In genomic region chr14:27948391-27948790, GRCm38 (mm10) we compare ENCODE assay signal across 10 mouse cellular contexts.
DNase-seq lines count a peak whose midpoint lies in the region; ATAC-seq and TF ChIP-seq lines count a peak whose summit lies in the region.
"Had no signal": no experiment of that assay in that cellular context is flagged by ENCODE, and none has a peak within 500 bp of the region (broad histone marks: within the 10 kb centered on the region; RNA-seq: fewer than 3 reads in every experiment).

No protein-coding gene starts in this region.

- TF ChIP-seq CTCF in bone marrow, adult 2 months (IDR thresholded peaks at IDR 0.05; ENCODE audit: control insufficient read depth, insufficient read depth, low read length) = peak; percentile 13; the same call in 1 of the 2 replicates
- peak; percentile 68 for TF ChIP-seq CTCF in lung, embryonic 14.5 days (IDR thresholded peaks at IDR 0.05; ENCODE audit: low read depth)

- no peak overlapping the region for H3K27ac ChIP-seq in kidney, embryonic 14.5 days (ENCODE audit: low read depth, low read length)
- no peak overlapping the region for H3K27ac ChIP-seq in bone marrow, adult 2 months (ENCODE audit: control insufficient read depth, insufficient read depth, low read depth, low read length, poor library complexity)
- H3K27ac ChIP-seq in lung, embryonic 14.5 days (ENCODE audit: low read depth) = no peak overlapping the region
- H3K27ac ChIP-seq: embryonic facial prominence, embryonic 13.5 days had no signal

- DNase-seq in adrenal gland, adult 2 months = peak; percentile 27
- DNase-seq in adrenal gland, adult 8-10 months = no peak
- peak; percentile 33 for DNase-seq in kidney, adult 9 months
- peak; percentile 64 for DNase-seq in lung, embryonic 14.5 days
- DNase-seq in layer of hippocampus, postnatal 25 days (ENCODE audit: extremely low spot score in 1 of 2, low spot score in 1 of 2) = no peak
- no peak for DNase-seq in cerebellum, postnatal 36 days
- DNase-seq: B cell, adult 2 months had no signal

- H3K4me2 ChIP-seq in kidney, embryonic 14.5 days (replicated peaks; ENCODE audit: low read depth, low read length) = no peak overlapping the region
- no peak overlapping the region for H3K4me2 ChIP-seq in lung, embryonic 14.5 days
- H3K4me2 ChIP-seq: embryonic facial prominence, embryonic 13.5 days had no signal

- no peaks in the 10 kb centered on the region for H3K27me3 ChIP-seq in kidney, embryonic 14.5 days (ENCODE audit: control insufficient read depth, insufficient read depth, low read length)
- no peaks in the 10 kb centered on the region for H3K27me3 ChIP-seq in lung, embryonic 14.5 days (ENCODE audit: insufficient read depth, low read length)
- H3K27me3 ChIP-seq: embryonic facial prominence, embryonic 13.5 days had no signal

- no peaks in the 10 kb centered on the region for H3K9me3 ChIP-seq in kidney, embryonic 14.5 days (ENCODE audit: control insufficient read depth, low read length)
- no peaks in the 10 kb centered on the region for H3K9me3 ChIP-seq in lung, embryonic 14.5 days (ENCODE audit: low read depth, low read length)
- H3K9me3 ChIP-seq: embryonic facial prominence, embryonic 13.5 days had no signal

- H3K36me3 ChIP-seq in kidney, embryonic 14.5 days (ENCODE audit: control insufficient read depth, insufficient read depth, low read length) = no peaks in the 10 kb centered on the region
- H3K36me3 ChIP-seq in lung, embryonic 14.5 days (ENCODE audit: insufficient read depth) = no peaks in the 10 kb centered on the region
- H3K36me3 ChIP-seq: embryonic facial prominence, embryonic 13.5 days had no signal

- no peak for ATAC-seq in kidney, embryonic 14.5 days (ENCODE audit: low FRiP score, low TSS enrichment)
- ATAC-seq in lung, embryonic 14.5 days (ENCODE audit: insufficient read depth) = no peak

- TF ChIP-seq POLR2A in bone marrow, adult 2 months (IDR thresholded peaks at IDR 0.05; ENCODE audit: borderline replicate concordance, control insufficient read depth, low read depth, low read length) = no peak

- WGBS in kidney, embryonic 14.5 days = 77% methylated on average over 8 of the region's 8 CpGs
- 68% methylated on average over 8 of the region's 8 CpGs for WGBS in bone marrow, adult 2 months
- 68% methylated on average over 8 of the region's 8 CpGs for WGBS in lung, embryonic 14.5 days

- no peak overlapping the region for H3K9ac ChIP-seq in kidney, embryonic 14.5 days (ENCODE audit: low read depth, low read length)
- no peak overlapping the region for H3K9ac ChIP-seq in lung, embryonic 14.5 days
- H3K9ac ChIP-seq: embryonic facial prominence, embryonic 13.5 days had no signal

- H3K4me1 ChIP-seq in kidney, embryonic 14.5 days (ENCODE audit: control insufficient read depth, insufficient read depth, low read length) = 0 out of 2 replicates have a peak, but pooled peaks cover 7% of the 10 kb centered on the region
- H3K4me1 ChIP-seq in bone marrow, adult 2 months (ENCODE audit: control insufficient read depth, insufficient read depth, low read length) = no peaks in the 10 kb centered on the region
- no peaks in the 10 kb centered on the region for H3K4me1 ChIP-seq in lung, embryonic 14.5 days (ENCODE audit: insufficient read depth)

- no peak overlapping the region for H3K4me3 ChIP-seq in kidney, embryonic 14.5 days (ENCODE audit: low read length)
- no peak overlapping the region for H3K4me3 ChIP-seq in bone marrow, adult 2 months (replicated peaks; ENCODE audit: control insufficient read depth, low read depth, low read length)
- H3K4me3 ChIP-seq in lung, embryonic 14.5 days (ENCODE audit: low read depth, low read length) = no peak overlapping the region
- H3K4me3 ChIP-seq: embryonic facial prominence, embryonic 13.5 days had no signal

Comparison
In these comparisons a context has a peak if more than half of its experiments do, and no peak if none do; other contexts are left out.
1. DNase-seq: peak in adrenal gland, adult 2 months (single experiment), kidney, adult 9 months (single experiment) and lung, embryonic 14.5 days (single experiment); none in adrenal gland, adult 8-10 months (single experiment), layer of hippocampus, postnatal 25 days (0 of 2) and cerebellum, postnatal 36 days (0 of 2).